Mouse (Mus musculus) urinary bladder, adult 18-20 months (tissue): ENCODE results near the gene Tnrc18.

Experiments used
- DNase-seq, 2 experiments: peaks; one replicate each; pipeline ENCODE4 v3.0.0; 2022; ENCODE audit warnings: low spot score in 2 of 2, mixed read lengths in 2 of 2

The Tnrc18 gene

GRCm38 (mm10) chr5:142822286-142823095 lies 5.0 kb upstream of the Tnrc18 start:
- peak; percentile 44 to 50 for DNase-seq

GRCm38 (mm10) chr5:142821974-142822285 lies 4.5 kb upstream of the Tnrc18 start:
- DNase-seq: no peak

GRCm38 (mm10) chr5:142821266-142821973 lies 4.0 kb upstream of the Tnrc18 start:
- DNase-seq: peak; percentile 85 to 91

- peak; percentile 68 to 74 for DNase-seq
These were observed 3.1 kb upstream of the Tnrc18 start for GRCm38 (mm10) chr5:142820276-142821265.

- DNase-seq: peak in 1 of 2 experiments; percentile 54
These were observed 2.2 kb upstream of the Tnrc18 start for GRCm38 (mm10) chr5:142819385-142820275.

GRCm38 (mm10) chr5:142818435-142819360 lies 1.2 kb upstream of the Tnrc18 start:
- peak; percentile 57 to 63 for DNase-seq

- DNase-seq: peak; percentile 73 to 79
These were observed 495 bp downstream of the Tnrc18 start for GRCm38 (mm10) chr5:142816811-142817523.

GRCm38 (mm10) chr5:142816031-142816810 lies 1.2 kb downstream of the Tnrc18 start:
- DNase-seq: peak; percentile 50 to 52

GRCm38 (mm10) chr5:142815421-142816001 lies 2.0 kb downstream of the Tnrc18 start:
- DNase-seq: peak; percentile 33 to 54

- peak; percentile 17 to 54 for DNase-seq
These were observed 2.6 kb downstream of the Tnrc18 start for GRCm38 (mm10) chr5:142814711-142815420.

GRCm38 (mm10) chr5:142814161-142814651 lies 3.3 kb downstream of the Tnrc18 start:
- DNase-seq: peak; percentile 29 to 55

- DNase-seq: no peak
These were observed 3.7 kb downstream of the Tnrc18 start for GRCm38 (mm10) chr5:142813722-142814111.

- peak in 1 of 2 experiments; percentile 45 for DNase-seq
These were observed 4.3 kb downstream of the Tnrc18 start for GRCm38 (mm10) chr5:142812976-142813721.

GRCm38 (mm10) chr5:142812621-142812975 lies 4.9 kb downstream of the Tnrc18 start:
- DNase-seq: no peak

- no peak for DNase-seq
These were observed 5.5 kb downstream of the Tnrc18 start for GRCm38 (mm10) chr5:142811870-142812443.
